Mouse (Mus musculus): ENCODE measurements around the gene Rab42. TPM values are rescaled to one million over a fixed set of nuclear protein-coding genes. Genes with fewer than 3 reads are reported as not detected.
"Not testable (repeated sequence)": the region's sequence is repeated elsewhere in the genome, so short reads cannot be mapped to it uniquely, and the experiment has no call there.

The Rab42 gene
- total RNA-seq, 2 experiments from 2014 or later = 1.3 TPM; not detected in 1

- ATAC-seq (replicated peaks; ENCODE audit: poor library complexity) = no peak
Measured at GRCm38 (mm10) chr4:132312627-132313026, 9.4 kb upstream of the Rab42 start.

GRCm38 (mm10) chr4:132311801-132312200 lies 8.6 kb upstream of the Rab42 start:
- ATAC-seq (replicated peaks; ENCODE audit: poor library complexity) = no peak

GRCm38 (mm10) chr4:132311209-132311608 lies 8.0 kb upstream of the Rab42 start:
- ATAC-seq (replicated peaks; ENCODE audit: poor library complexity) = no peak; the same call in 1 of the 2 replicates

GRCm38 (mm10) chr4:132309849-132310472 lies 6.8 kb upstream of the Rab42 start:
- ATAC-seq (replicated peaks; ENCODE audit: poor library complexity) = peak; percentile 32

GRCm38 (mm10) chr4:132309140-132309848 lies 6.1 kb upstream of the Rab42 start:
- ATAC-seq (replicated peaks; ENCODE audit: poor library complexity) = peak; percentile 19; the same call in 1 of the 2 replicates

GRCm38 (mm10) chr4:132308437-132309139 lies 5.4 kb upstream of the Rab42 start:
- ATAC-seq (replicated peaks; ENCODE audit: poor library complexity) = peak; percentile 76

- peak; percentile 10; the same call in 1 of the 2 replicates for ATAC-seq (replicated peaks; ENCODE audit: poor library complexity)
Measured at GRCm38 (mm10) chr4:132306004-132306403, 2.8 kb upstream of the Rab42 start.

GRCm38 (mm10) chr4:132305276-132305675 lies 2.1 kb upstream of the Rab42 start:
- ATAC-seq (replicated peaks; ENCODE audit: poor library complexity) = no peak

- ATAC-seq (replicated peaks; ENCODE audit: poor library complexity) = not testable (repeated sequence)
Measured at GRCm38 (mm10) chr4:132303484-132303883, 299 bp upstream of the Rab42 start.

GRCm38 (mm10) chr4:132301965-132302938 lies 933 bp downstream of the Rab42 start:
- ATAC-seq (replicated peaks; ENCODE audit: poor library complexity) = no peak

GRCm38 (mm10) chr4:132301486-132301885 lies 1.7 kb downstream of the Rab42 start:
- ATAC-seq (replicated peaks; ENCODE audit: poor library complexity) = no peak

GRCm38 (mm10) chr4:132299849-132300248 lies 3.3 kb downstream of the Rab42 start:
- no peak for ATAC-seq (replicated peaks; ENCODE audit: poor library complexity)

GRCm38 (mm10) chr4:132295696-132296390 lies 7.3 kb downstream of the Rab42 start:
- peak; percentile 50; the same call in 1 of the 2 replicates for ATAC-seq (replicated peaks; ENCODE audit: poor library complexity)

GRCm38 (mm10) chr4:132293682-132294240 lies 9.4 kb downstream of the Rab42 start:
- no peak for ATAC-seq (replicated peaks; ENCODE audit: poor library complexity)

- ATAC-seq (replicated peaks; ENCODE audit: poor library complexity) = no peak
Measured at GRCm38 (mm10) chr4:132292988-132293387, 10.2 kb downstream of the Rab42 start.

- ATAC-seq (replicated peaks; ENCODE audit: poor library complexity) = no peak
Measured at GRCm38 (mm10) chr4:132291624-132292335, 11.4 kb downstream of the Rab42 start.

GRCm38 (mm10) chr4:132291056-132291455 lies 12.1 kb downstream of the Rab42 start:
- ATAC-seq (replicated peaks; ENCODE audit: poor library complexity) = no peak

- not testable (repeated sequence) for ATAC-seq (replicated peaks; ENCODE audit: poor library complexity)
Measured at GRCm38 (mm10) chr4:132288840-132289239, 14.3 kb downstream of the Rab42 start.

- peak; percentile 45 for ATAC-seq (replicated peaks; ENCODE audit: poor library complexity)
Measured at GRCm38 (mm10) chr4:132275949-132276348, 27.2 kb downstream of the Rab42 start.
